Mouse (Mus musculus) embryonic facial prominence, embryonic 15.5 days (tissue): Measurements from ENCODE around the gene Ccdc85b. TPM values are rescaled to one million over a fixed set of nuclear protein-coding genes. Genes with fewer than 3 reads are reported as not detected.
"Not testable (repeated sequence)": the region's sequence is repeated elsewhere in the genome, so short reads cannot be mapped to it uniquely, and the experiment has no call there.

Experiments
- ATAC-seq: fragments of 200-750 bp; cut with Nextera tagmentation; 2 replicates; pipeline ENCODE4 v1.8.0; 2017; ENCODE audit warnings: low read depth, moderate TSS enrichment; ENCODE audit not compliant: insufficient number of reproducible peaks, low FRiP score, low TSS enrichment
- H3K27ac ChIP-seq: fragments of 300-500 bp; sonication (generic); replicated peaks from 2 replicates; pipeline ENCODE4 v1.5.1; 2015; ENCODE audit warnings: mild to moderate bottlenecking, inconsistent platforms
- H3K27me3 ChIP-seq: fragments of 300-500 bp; sonication (generic); 2 replicates; pipeline ENCODE4 v1.6.1; 2015; ENCODE audit warnings: inconsistent platforms
- H3K36me3 ChIP-seq: fragments of 300-500 bp; sonication (generic); 2 replicates; pipeline ENCODE4 v1.6.1; 2015; ENCODE audit warnings: mild to moderate bottlenecking, inconsistent platforms
- H3K4me1 ChIP-seq: fragments of 300-500 bp; sonication (generic); 2 replicates; pipeline ENCODE4 v1.6.1; 2015; ENCODE audit warnings: inconsistent platforms
- H3K4me2 ChIP-seq: fragments of 300-500 bp; sonication (generic); replicated peaks from 2 replicates; pipeline ENCODE4 v1.6.1; 2015; ENCODE audit warnings: mild to moderate bottlenecking, inconsistent platforms
- H3K4me3 ChIP-seq: fragments of 300-500 bp; sonication (generic); replicated peaks from 2 replicates; pipeline ENCODE4 v1.5.1; 2015; ENCODE audit warnings: mild to moderate bottlenecking, inconsistent platforms
- H3K9ac ChIP-seq: fragments of 300-500 bp; sonication (generic); 2 replicates; pipeline ENCODE4 v1.6.1; 2015; ENCODE audit warnings: inconsistent platforms
- H3K9me3 ChIP-seq: fragments of 300-500 bp; sonication (generic); replicated peaks from 2 replicates; pipeline ENCODE4 v1.6.1; 2016; ENCODE audit warnings: inconsistent platforms
- WGBS: fragments of 180-500 bp; shearing (Covaris S2); methylation state at CpG from one replicate; pipeline ENCODE4 v1.1.7; 2015; 5-methylcytosine and 5-hydroxymethylcytosine counted together
- polyA plus RNA-seq: library from polyadenylated mRNA; unstranded; fragments of >200 nt; fragmentation: Nextera tagmentation; extraction: Ambion mirVana; gene quantifications from 2 replicates; pipeline ENCODE4 v1.2.1, GENCODE M21; 2015

Ccdc85b gene
- polyA plus RNA-seq, 1 experiment from 2014 or later, result 8.0 TPM

GRCm38 (mm10) chr19:5489721-5490120, 32.0 kb upstream of the Ccdc85b start:
- not testable (repeated sequence) for H3K9ac ChIP-seq, H3K27me3 ChIP-seq, H3K9me3 ChIP-seq, ATAC-seq
- H3K27ac ChIP-seq, result peak overlapping the region; percentile 99
- H3K4me3 ChIP-seq, result peak overlapping the region; percentile 82
- H3K4me2 ChIP-seq, result peak overlapping the region; percentile 86
- peaks cover 49% of the 10 kb centered on the region for H3K4me1 ChIP-seq
- WGBS, result 43% methylated on average over 10 of the region's 10 CpGs
- H3K36me3 ChIP-seq, result peaks cover 35% of the 10 kb centered on the region

GRCm38 (mm10) chr19:5488878-5489571, 31.3 kb upstream of the Ccdc85b start:
- Histone ChIP-seq H3K9me3 (no peaks in the 10 kb centered on the region), H3K9ac (peak overlapping the region; percentile 23), H3K4me1 (peaks cover 49% of the 10 kb centered on the region), H3K4me2 (peak overlapping the region; percentile 86), H3K27ac (peak overlapping the region; percentile 99), H3K36me3 (peaks cover 37% of the 10 kb centered on the region), H3K4me3 (peak overlapping the region; percentile 59), H3K27me3 (no peaks in the 10 kb centered on the region)
- WGBS, result under 1% methylated on average over 26 of the region's 26 CpGs
- ATAC-seq, result peak; percentile 85

- H3K4me2 ChIP-seq, result peak within 1 kb of the TSS; percentile 86
- H3K27ac ChIP-seq, result peak within 1 kb of the TSS; percentile 99
- peak within 1 kb of the TSS; percentile 63 for H3K9ac ChIP-seq
- ATAC-seq, result peak; percentile 79
- peak within 1 kb of the TSS; percentile 59 for H3K4me3 ChIP-seq
- no peaks in the 10 kb centered on the region for H3K27me3 ChIP-seq
- WGBS, result under 1% methylated on average over 39 of the region's 39 CpGs
- peaks cover 37% of the 10 kb centered on the region for H3K36me3 ChIP-seq
- no peaks in the 10 kb centered on the region for H3K9me3 ChIP-seq
- H3K4me1 ChIP-seq, result peaks cover 46% of the 10 kb centered on the region
These were observed 30.3 kb upstream of the Ccdc85b start, which contains the start of gene Mus81 for GRCm38 (mm10) chr19:5487768-5488550. Gene Mus81, minus strand, starts transcription at chr19:5488402.

GRCm38 (mm10) chr19:5486771-5487170, 29.1 kb upstream of the Ccdc85b start:
- Histone ChIP-seq H3K4me2 (peak overlapping the region; percentile 86), H3K9ac (no peak overlapping the region), H3K27ac (peak overlapping the region; percentile 39; the same call in 1 of the 2 replicates)

GRCm38 (mm10) chr19:5486286-5486685, 28.6 kb upstream of the Ccdc85b start:
- WGBS, result 74% methylated on average over 8 of the region's 8 CpGs
- H3K36me3 ChIP-seq, result peaks cover 49% of the 10 kb centered on the region
- ATAC-seq, result no peak

More at GRCm38 (mm10) chr19:5486771-5487170, 29.1 kb upstream of the Ccdc85b start:
- Histone ChIP-seq H3K27me3 (no peaks in the 10 kb centered on the region), H3K9me3 (no peaks in the 10 kb centered on the region), H3K36me3 (peaks cover 44% of the 10 kb centered on the region), H3K4me1 (peaks cover 37% of the 10 kb centered on the region), H3K4me3 (peak overlapping the region; percentile 59; the same call in 1 of the 2 replicates)
- ATAC-seq, result no peak
- WGBS, result 82% methylated on average over 4 of the region's 4 CpGs

GRCm38 (mm10) chr19:5485821-5486220, 28.1 kb upstream of the Ccdc85b start:
- H3K36me3 ChIP-seq, result peaks cover 54% of the 10 kb centered on the region

More at GRCm38 (mm10) chr19:5486286-5486685, 28.6 kb upstream of the Ccdc85b start:
- no peaks in the 10 kb centered on the region for H3K27me3 ChIP-seq
- no peak overlapping the region for H3K9ac ChIP-seq
- peak overlapping the region; percentile 86; the same call in 1 of the 2 replicates for H3K4me2 ChIP-seq
- no peak overlapping the region; the same call in 1 of the 2 replicates for H3K4me3 ChIP-seq
- peaks cover 34% of the 10 kb centered on the region for H3K4me1 ChIP-seq
- H3K27ac ChIP-seq, result peak overlapping the region; percentile 39; the same call in 1 of the 2 replicates
- no peaks in the 10 kb centered on the region for H3K9me3 ChIP-seq

GRCm38 (mm10) chr19:5485371-5485770, 27.7 kb upstream of the Ccdc85b start:
- Histone ChIP-seq H3K27ac (no peak overlapping the region), H3K27me3 (no peaks in the 10 kb centered on the region), H3K4me3 (no peak overlapping the region), H3K4me2 (no peak overlapping the region), H3K4me1 (peaks cover 34% of the 10 kb centered on the region), H3K9ac (no peak overlapping the region), H3K9me3 (no peaks in the 10 kb centered on the region), H3K36me3 (peaks cover 58% of the 10 kb centered on the region)
- WGBS, result 92% methylated on average over 8 of the region's 8 CpGs
- ATAC-seq, result no peak

More at GRCm38 (mm10) chr19:5485821-5486220, 28.1 kb upstream of the Ccdc85b start:
- Histone ChIP-seq H3K9ac (no peak overlapping the region), H3K4me3 (no peak overlapping the region), H3K27ac (peak overlapping the region; percentile 39; the same call in 1 of the 2 replicates), H3K4me2 (no peak overlapping the region), H3K9me3 (no peaks in the 10 kb centered on the region), H3K4me1 (peaks cover 34% of the 10 kb centered on the region), H3K27me3 (no peaks in the 10 kb centered on the region)
- 91% methylated on average over 7 of the region's 7 CpGs for WGBS
- ATAC-seq, result no peak

GRCm38 (mm10) chr19:5484496-5484895, 26.8 kb upstream of the Ccdc85b start:
- no peak for ATAC-seq
- Histone ChIP-seq H3K27ac (no peak overlapping the region), H3K9me3 (no peaks in the 10 kb centered on the region), H3K4me1 (peaks cover 29% of the 10 kb centered on the region), H3K4me3 (no peak overlapping the region), H3K27me3 (no peaks in the 10 kb centered on the region), H3K36me3 (peaks cover 67% of the 10 kb centered on the region), H3K4me2 (no peak overlapping the region), H3K9ac (no peak overlapping the region)
- 90% methylated on average over 5 of the region's 5 CpGs for WGBS

GRCm38 (mm10) chr19:5483386-5484359, 26.0 kb upstream of the Ccdc85b start:
- H3K27me3 ChIP-seq, result no peaks in the 10 kb centered on the region
- WGBS, result 91% methylated on average over 19 of the region's 19 CpGs
- no peak overlapping the region for H3K27ac ChIP-seq

GRCm38 (mm10) chr19:5481398-5481797, 23.7 kb upstream of the Ccdc85b start:
- WGBS, result 86% methylated on average over 10 of the region's 10 CpGs
- no peak overlapping the region for H3K4me2 ChIP-seq
- no peak overlapping the region for H3K27ac ChIP-seq
- H3K36me3 ChIP-seq, result peaks cover 97% of the 10 kb centered on the region
- ATAC-seq, result no peak
- no peaks in the 10 kb centered on the region for H3K9me3 ChIP-seq
- H3K4me3 ChIP-seq, result no peak overlapping the region
- no peaks in the 10 kb centered on the region for H3K27me3 ChIP-seq
- peaks cover 17% of the 10 kb centered on the region for H3K4me1 ChIP-seq
- H3K9ac ChIP-seq, result no peak overlapping the region

More at GRCm38 (mm10) chr19:5483386-5484359, 26.0 kb upstream of the Ccdc85b start:
- no peak for ATAC-seq
- Histone ChIP-seq H3K9me3 (no peaks in the 10 kb centered on the region), H3K36me3 (peaks cover 75% of the 10 kb centered on the region), H3K9ac (no peak overlapping the region), H3K4me1 (peaks cover 22% of the 10 kb centered on the region), H3K4me2 (no peak overlapping the region), H3K4me3 (no peak overlapping the region)
